Mouse (Mus musculus) cerebellum, adult 11 months (tissue): Measurements from ENCODE around the gene Foxb1.

ENCODE experiments used
- DNase-seq: peaks from one replicate; pipeline ENCODE4 v3.0.0; 2022

Foxb1 gene

DNA sequence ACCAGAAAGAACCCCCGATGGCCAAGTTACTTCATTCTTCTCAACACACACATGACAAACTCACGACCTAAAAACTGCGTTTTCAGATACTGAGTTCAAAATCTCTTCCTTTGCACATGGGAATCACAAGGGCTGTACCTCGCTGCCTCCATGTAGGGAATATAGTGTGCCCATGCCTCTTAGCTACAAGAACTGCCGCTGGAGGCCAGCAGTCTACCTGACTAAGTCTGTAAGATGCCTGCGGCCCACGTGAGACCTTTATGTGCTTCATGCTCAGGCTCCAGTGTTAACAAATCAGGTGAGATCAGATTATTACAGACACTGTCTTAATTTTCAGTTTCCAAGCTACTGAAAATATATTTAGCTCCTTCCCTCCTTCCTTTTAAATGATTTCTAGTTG, 4.7 kb downstream of the Foxb1 start:
- DNase-seq: no peak

- no peak for DNase-seq
Observed at GRCm38 (mm10) chr9:69755157-69755556, 5.6 kb downstream of the Foxb1 start.

GRCm38 (mm10) chr9:69754712-69755111, 6.0 kb downstream of the Foxb1 start:
- DNase-seq: no peak

GRCm38 (mm10) chr9:69754291-69754690, 6.4 kb downstream of the Foxb1 start:
- no peak for DNase-seq

DNA sequence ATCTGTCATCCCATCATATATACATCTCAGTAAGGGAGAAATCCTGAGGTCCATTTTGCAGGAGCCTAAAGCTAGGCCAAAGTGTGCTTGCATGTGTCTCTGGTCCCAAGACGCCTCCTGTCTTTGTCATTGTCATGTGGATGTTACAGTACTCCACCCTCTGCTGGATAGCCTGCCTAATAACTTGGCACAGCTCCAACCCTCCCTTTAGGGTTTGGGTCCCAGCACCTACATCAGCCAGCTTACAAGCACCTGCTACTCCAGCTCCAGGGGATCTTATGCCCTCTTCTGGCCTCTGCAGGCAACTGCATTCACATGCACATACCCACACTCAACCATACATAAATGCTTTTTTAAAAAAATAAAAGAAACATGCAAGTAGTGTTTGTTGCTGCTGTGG, 12.8 kb downstream of the Foxb1 start:
- DNase-seq: no peak

- DNase-seq: no peak
Observed at GRCm38 (mm10) chr9:69728736-69729135, 32.0 kb downstream of the Foxb1 start.

DNA sequence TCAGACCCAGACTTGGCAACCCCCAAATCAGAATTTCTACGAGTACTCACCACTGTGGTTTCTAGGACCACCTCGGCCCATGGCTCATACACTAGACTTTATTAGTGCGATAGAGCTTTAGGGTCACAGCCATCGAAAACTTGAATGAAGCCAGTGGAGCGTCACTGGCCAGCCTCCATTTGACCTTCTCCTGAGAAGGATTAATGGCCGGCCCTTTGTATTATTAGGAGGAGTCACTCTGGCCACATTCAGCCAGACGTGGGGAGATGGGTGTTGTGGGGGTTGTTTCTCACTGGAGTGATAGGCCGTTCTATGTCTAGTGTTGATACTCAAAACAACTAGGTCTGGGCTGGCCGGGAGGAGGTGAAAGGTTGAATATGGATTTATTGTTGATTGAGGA, 42.3 kb downstream of the Foxb1 start:
- no peak for DNase-seq

- DNase-seq: no peak
Observed at GRCm38 (mm10) chr9:69716364-69716763, 44.4 kb downstream of the Foxb1 start.

GRCm38 (mm10) chr9:69715445-69715844, 45.3 kb downstream of the Foxb1 start:
- no peak for DNase-seq

DNA sequence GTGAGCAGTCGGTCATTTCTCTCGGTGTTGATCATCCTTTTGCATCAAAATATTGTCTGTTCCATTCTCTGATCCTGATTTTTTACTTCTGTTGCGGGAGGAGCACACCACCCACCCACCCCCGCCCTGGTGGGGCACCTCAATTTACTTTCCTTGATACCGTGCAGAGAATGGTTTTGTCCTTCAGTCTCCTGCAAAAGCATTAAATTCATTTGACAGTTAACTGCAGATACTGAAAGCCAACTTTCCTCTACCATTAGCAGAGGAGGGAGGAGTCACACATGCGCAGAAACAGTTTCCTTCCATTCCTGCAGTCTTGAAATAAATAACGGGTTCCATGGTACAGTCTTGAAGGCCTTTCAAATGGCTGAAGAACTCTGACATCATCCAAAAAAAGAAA, 46.4 kb downstream of the Foxb1 start:
- no peak for DNase-seq

DNA sequence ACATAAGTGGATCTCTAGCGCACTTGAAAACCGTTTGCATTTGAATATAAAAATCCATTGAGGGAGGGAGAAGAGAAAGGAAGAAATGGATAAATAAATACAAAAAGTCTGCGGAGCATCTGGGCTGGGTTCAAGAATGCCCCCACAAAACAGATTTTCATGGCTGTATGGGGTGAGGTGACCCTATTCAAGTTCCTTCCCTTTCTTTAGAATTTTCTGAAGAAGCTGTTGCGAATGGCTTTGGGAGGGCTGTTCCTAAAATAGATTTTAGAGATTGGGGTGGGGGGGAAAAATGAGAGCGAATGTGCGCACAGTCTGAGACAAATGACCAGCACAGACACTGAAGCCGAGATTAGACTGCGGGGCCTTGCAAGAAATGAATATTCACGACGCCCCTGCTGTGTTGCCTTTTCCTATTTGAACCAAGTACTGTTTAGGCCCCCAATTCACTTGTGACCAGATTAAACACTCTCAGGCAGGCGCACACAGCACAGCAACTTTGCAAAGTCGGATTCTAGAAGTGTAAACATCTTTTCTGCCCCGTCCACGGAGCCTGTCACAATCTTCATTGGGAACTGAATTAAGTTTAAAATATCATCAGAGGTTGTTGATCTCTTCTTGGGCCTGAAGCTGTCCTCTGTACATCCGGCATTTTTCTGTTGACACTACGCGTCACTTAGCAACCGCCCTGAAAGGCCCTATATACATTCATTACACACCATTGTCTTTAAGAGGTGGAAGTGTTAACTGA, 47.0 kb downstream of the Foxb1 start:
- no peak for DNase-seq

DNA sequence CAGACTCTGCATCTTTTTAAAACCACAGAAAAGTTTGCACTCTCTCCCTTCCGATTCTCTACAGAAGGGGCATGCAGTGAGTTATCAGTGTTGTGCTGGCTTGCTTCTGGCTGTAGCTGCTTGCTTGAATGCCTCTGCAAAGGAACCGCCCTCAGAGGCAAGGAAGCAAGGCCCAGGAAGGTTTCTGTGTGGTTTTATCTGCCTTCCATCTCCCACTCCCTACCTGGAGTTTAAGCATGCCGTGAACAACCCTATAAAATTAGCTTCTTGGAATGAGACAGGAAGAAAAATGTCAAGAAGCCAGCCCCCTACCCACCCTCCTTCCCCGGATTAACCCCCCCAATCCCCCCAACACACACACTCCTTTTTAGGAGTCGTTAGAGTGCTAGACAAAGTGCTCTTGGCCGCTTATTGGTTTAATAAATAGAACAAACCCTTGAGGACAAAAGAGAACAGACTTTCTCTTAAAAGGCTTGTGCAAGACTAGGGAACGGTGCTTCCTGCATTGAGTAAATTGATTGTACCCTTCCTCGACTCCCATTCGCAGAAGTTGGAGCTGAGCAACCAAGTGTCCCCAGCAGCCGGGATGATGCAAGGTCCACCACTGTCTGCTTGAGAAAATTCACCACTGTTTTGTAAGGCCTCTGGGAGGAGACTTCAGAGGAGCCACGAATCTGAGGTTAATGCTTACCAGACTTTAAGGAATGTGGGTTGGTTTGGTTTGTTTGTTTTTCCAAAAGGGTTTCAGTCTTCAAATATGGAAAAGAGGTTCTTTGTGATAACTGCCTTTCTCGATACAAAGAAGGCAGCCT, 47.8 kb downstream of the Foxb1 start:
- no peak for DNase-seq
